Mouse (Mus musculus) liver, embryonic 14.5 days (tissue): ENCODE results near the gene Rbms3. TPM values are rescaled to one million over a fixed set of nuclear protein-coding genes. Genes with fewer than 3 reads are reported as not detected.

Experiments used
- ATAC-seq: fragments of 200-750 bp; cut with Nextera tagmentation; 2 replicates; pipeline ENCODE4 v1.8.0; 2017; ENCODE audit warnings: moderate number of reproducible peaks, mild to moderate bottlenecking, moderate library complexity; ENCODE audit not compliant: insufficient read depth
- DNase-seq, 3 experiments: peaks; one replicate each; pipeline ENCODE4 v3.0.0-alpha.2; 2012 to 2013; ENCODE audit warnings: low read depth in 3 of 3, low spot score in 3 of 3
- H3K27ac ChIP-seq: fragments of 300-500 bp; sonication (generic); 2 replicates; pipeline ENCODE4 v1.5.1; 2014; ENCODE audit warnings: moderate library complexity, mild to moderate bottlenecking, control low read depth, inconsistent platforms
- H3K27me3 ChIP-seq: fragments of 300-500 bp; sonication (generic); 2 replicates; pipeline ENCODE4 v1.6.1; 2014; ENCODE audit warnings: mild to moderate bottlenecking, low read length, moderate library complexity; ENCODE audit not compliant: control insufficient read depth, insufficient read depth
- H3K36me3 ChIP-seq: fragments of 300-500 bp; sonication (generic); replicated peaks from 2 replicates; pipeline ENCODE4 v1.6.1; 2014; ENCODE audit warnings: low read depth; ENCODE audit not compliant: control insufficient read depth, insufficient read depth
- H3K4me1 ChIP-seq, 2 experiments: fragments of 200-500 bp in 1 of 2; fragments of 300-500 bp in 1 of 2; sonication (generic) in 1 of 2; replicated peaks; 2 replicates each; pipeline ENCODE4 v1.6.1; 2012 to 2014; ENCODE audit warnings: antibody characterized with exemption in 1 of 2, inconsistent platforms in 1 of 2, low read length in 1 of 2; ENCODE audit not compliant: control insufficient read depth in 2 of 2, insufficient read depth in 2 of 2
- H3K4me2 ChIP-seq: fragments of 300-500 bp; sonication (generic); 2 replicates; pipeline ENCODE4 v1.6.1; 2014; ENCODE audit warnings: low read depth, mild to moderate bottlenecking, control low read depth, moderate library complexity
- H3K4me3 ChIP-seq, 2 experiments: fragments of 200-500 bp in 1 of 2; fragments of 300-500 bp in 1 of 2; sonication (generic) in 1 of 2; 2 replicates each; pipeline ENCODE4 v1.5.1; 2012 to 2014; ENCODE audit warnings: low read depth in 2 of 2, low read length in 2 of 2, mild to moderate bottlenecking in 2 of 2, control low read depth in 1 of 2, inconsistent platforms in 1 of 2, moderate library complexity in 1 of 2; ENCODE audit not compliant: insufficient read depth in 1 of 2
- H3K9ac ChIP-seq: fragments of 300-500 bp; sonication (generic); replicated peaks from 2 replicates; pipeline ENCODE4 v1.6.1; 2014; ENCODE audit warnings: mild to moderate bottlenecking, control low read depth, moderate library complexity
- H3K9me3 ChIP-seq: fragments of 300-500 bp; sonication (generic); 2 replicates; pipeline ENCODE4 v1.6.1; 2016; ENCODE audit warnings: low read length, mixed read lengths; ENCODE audit not compliant: control insufficient read depth
- CTCF ChIP-seq: IDR thresholded peaks from 2 replicates; pipeline ENCODE4 v1.5.1; 2016; ENCODE audit warnings: antibody characterized with exemption, low read depth, control low read depth
- EP300 ChIP-seq: IDR thresholded peaks from 2 replicates; pipeline ENCODE4 v1.6.1; 2016; ENCODE audit warnings: antibody characterized with exemption, low read depth
- WGBS: fragments of 180-500 bp; shearing (Covaris S2); extraction: QIAGEN DNeasy Blood & Tissue Kit; methylation state at CpG from one replicate; pipeline ENCODE4 v1.1.7; 2014; ENCODE audit not compliant: insufficient replicate concordance; 5-methylcytosine and 5-hydroxymethylcytosine counted together
- polyA plus RNA-seq, 2 experiments: library from polyadenylated mRNA; depleted of rRNA in 1 of 2; stranded (reverse) in 1 of 2; unstranded in 1 of 2; fragments of >200 nt; fragmentation: Nextera tagmentation in 1 of 2; extraction: Ambion mirVana in 1 of 2; gene quantifications; 2 replicates each; pipeline versions ENCODE4 v1.2.1 to v1.2.3; 2012 to 2014

The Rbms3 gene
- polyA plus RNA-seq, 2 experiments: 0.88 to 2.4 TPM

DNA sequence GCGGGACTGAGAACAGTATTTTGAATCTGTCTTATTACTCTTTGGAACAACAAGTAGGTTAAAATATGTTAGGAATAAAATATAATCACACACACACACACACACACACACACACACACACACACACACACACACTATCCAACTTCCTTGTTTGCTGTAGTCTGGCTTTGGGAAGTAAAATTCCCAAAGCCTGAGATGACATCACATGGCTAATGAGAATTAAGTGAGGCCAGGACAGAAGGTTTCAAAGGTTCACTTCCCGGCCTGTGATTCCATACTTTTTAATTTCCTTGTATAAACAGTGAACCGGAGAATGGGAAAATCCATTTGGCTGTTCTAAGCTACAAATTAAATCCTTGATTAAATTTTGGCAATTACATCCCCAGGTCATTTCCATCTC lies 752.9 kb downstream of the Rbms3 start:
- WGBS: 73% methylated on average over 3 of the region's 3 CpGs
- DNase-seq (no peak), ATAC-seq (no peak)
- peaks cover 16 to 24% of the 10 kb centered on the region in 2 experiments for H3K4me1 ChIP-seq
- no peaks in the 10 kb centered on the region for H3K27me3 ChIP-seq
- no peaks in the 10 kb centered on the region for H3K9me3 ChIP-seq
- H3K36me3 ChIP-seq: no peaks in the 10 kb centered on the region
- no peak overlapping the region for H3K27ac ChIP-seq
- H3K9ac ChIP-seq: no peak overlapping the region
- no peak overlapping the region for H3K4me3 ChIP-seq
- H3K4me2 ChIP-seq: no peak overlapping the region
- no peak for TF ChIP-seq EP300
- TF ChIP-seq CTCF: no peak

DNA sequence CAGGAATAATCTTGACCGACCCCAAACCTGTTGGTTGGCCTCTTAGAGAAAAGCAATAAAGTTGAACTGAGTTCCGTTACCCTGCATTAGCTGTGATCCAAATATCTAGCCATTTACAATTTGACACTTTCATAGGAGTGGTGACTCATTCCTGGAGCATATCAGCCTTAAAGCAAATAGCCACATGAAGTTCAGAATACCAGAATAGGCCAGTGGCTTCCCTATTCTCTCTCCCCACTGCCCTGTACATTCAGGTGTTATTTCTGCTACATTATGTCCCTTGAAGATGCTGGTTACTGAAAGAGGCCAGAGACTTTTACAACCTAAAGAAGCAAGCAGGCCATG lies 755.8 kb downstream of the Rbms3 start:
- Histone ChIP-seq H3K4me3 (peak overlapping the region in 1 of 2 experiments; percentile 42; a peak in 2 of 4 replicates), H3K4me1 (peaks cover 16 to 33% of the 10 kb centered on the region in 2 experiments), H3K9me3 (no peaks in the 10 kb centered on the region), H3K27ac (peak overlapping the region; percentile 95), H3K9ac (peak overlapping the region; percentile 1), H3K4me2 (peak overlapping the region; percentile 59), H3K36me3 (no peaks in the 10 kb centered on the region), H3K27me3 (no peaks in the 10 kb centered on the region)
- TF ChIP-seq EP300 (no peak), CTCF (no peak)
- no peak for ATAC-seq
- 15% methylated on average over 2 of the region's 2 CpGs for WGBS
- DNase-seq: no peak

DNA sequence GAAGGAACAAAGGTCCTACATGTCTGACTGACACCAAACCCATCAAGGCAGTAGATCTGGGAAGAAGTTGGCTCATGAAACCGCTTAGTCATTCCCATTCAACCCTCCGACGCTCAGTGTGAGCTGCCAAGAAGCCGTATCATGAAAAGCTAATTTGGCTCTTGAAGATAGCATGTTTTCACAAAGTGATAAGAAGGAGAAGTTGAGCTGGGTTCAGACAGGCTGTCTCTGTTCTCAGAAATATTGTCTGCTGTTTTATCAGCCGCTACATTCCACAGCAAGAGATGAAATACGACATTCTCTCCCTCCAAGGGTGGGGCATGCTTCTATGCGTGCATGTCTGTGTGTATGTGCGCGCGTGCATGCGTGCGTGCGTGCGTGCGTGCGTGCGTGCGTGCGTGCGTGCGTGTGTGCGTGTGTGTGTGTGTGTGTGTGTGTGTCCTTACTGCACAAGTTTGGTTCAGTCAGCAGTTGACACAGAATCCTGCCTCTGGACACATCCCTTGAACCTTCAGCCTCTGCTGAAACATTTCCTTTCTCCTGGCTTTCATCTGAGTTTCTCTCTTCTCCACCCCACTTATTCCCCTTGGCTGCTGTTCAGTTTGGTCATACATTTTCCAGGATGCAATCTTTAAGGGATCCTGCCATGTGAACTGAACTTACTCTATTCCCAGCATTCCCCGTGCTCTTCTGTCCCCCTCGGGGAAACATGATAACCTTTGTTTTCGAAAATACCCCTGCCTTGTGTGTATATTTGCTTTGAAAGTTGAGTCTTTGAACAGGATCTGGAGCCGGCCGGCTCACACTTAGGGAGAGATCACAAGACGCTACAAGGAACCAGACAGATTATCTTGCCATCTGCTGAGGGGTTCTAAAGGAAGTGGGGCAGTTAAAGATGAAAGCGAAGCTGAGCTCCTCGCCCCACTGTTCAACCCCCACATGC lies 756.4 kb downstream of the Rbms3 start:
- H3K4me3 ChIP-seq: peak overlapping the region; percentile 40 to 42
- no peaks in the 10 kb centered on the region for H3K9me3 ChIP-seq
- H3K27ac ChIP-seq: peak overlapping the region; percentile 95
- 16% methylated on average over 30 of the region's 30 CpGs for whole genome bisulfite sequencing
- peak; percentile 88 for TF ChIP-seq EP300
- TF ChIP-seq CTCF: no peak
- H3K4me1 ChIP-seq: peaks cover 16 to 33% of the 10 kb centered on the region in 2 experiments
- H3K9ac ChIP-seq: peak overlapping the region; percentile 24
- no peaks in the 10 kb centered on the region for H3K36me3 ChIP-seq
- H3K27me3 ChIP-seq: no peaks in the 10 kb centered on the region
- DNase-seq: peak; percentile 67 to 79 (median 73)
- ATAC-seq: peak; percentile 92
- H3K4me2 ChIP-seq: peak overlapping the region; percentile 59

DNA sequence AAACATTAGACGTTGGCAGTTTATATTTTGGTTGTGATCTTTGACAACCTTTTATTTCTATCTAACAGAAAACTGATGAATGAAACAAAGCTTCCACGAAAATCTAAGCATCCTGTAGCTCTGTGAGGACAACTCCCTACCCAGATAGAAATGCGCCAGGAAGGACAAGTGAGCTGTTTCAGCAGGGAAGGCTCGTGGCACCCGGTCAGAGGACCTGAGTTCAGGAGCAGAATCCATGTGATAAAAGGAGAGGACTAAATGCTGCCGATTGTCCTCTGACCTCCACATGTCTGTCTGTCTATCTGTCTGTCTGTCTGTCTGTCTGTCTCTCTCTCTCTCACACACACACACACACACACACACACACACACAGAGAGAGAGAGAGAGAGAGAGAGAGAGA lies 757.4 kb downstream of the Rbms3 start:
- Histone ChIP-seq H3K9ac (no peak overlapping the region), H3K27ac (peak overlapping the region; percentile 95), H3K4me2 (peak overlapping the region; percentile 59), H3K36me3 (no peaks in the 10 kb centered on the region), H3K4me1 (peaks cover 16 to 33% of the 10 kb centered on the region in 2 experiments), H3K9me3 (no peaks in the 10 kb centered on the region), H3K27me3 (no peaks in the 10 kb centered on the region), H3K4me3 (no peak overlapping the region)
- 39% methylated on average over 6 of the region's 6 CpGs for WGBS
- TF ChIP-seq EP300: no peak
- TF ChIP-seq CTCF: no peak
- DNase-seq (no peak), ATAC-seq (no peak)

DNA sequence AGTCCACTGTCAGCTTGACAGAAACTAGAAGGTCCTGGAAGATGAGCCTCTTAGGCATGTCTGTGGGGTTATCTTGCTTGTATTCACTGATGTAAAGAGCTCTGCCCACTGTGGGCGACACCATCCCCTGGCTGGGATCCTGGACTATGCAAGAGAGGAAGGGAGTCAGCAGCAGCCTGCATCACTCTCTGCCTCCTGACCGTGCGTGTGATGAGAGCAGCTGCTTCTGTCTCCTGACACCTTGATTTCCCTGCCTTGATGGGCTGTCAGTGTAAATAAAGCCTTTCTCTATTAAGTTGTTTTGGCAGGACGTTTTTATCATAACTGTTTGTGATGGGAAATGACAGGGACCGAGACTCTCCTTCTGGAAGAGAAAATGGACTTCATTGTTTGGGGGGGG lies 758.1 kb downstream of the Rbms3 start:
- DNase-seq: no peak
- H3K4me2 ChIP-seq: no peak overlapping the region
- no peaks in the 10 kb centered on the region for H3K27me3 ChIP-seq
- no peak overlapping the region for H3K27ac ChIP-seq
- no peaks in the 10 kb centered on the region for H3K9me3 ChIP-seq
- no peak overlapping the region for H3K9ac ChIP-seq
- WGBS: 79% methylated on average over 5 of the region's 5 CpGs
- no peaks in the 10 kb centered on the region for H3K36me3 ChIP-seq
- H3K4me1 ChIP-seq: peaks cover 20 to 38% of the 10 kb centered on the region in 2 experiments
- H3K4me3 ChIP-seq: no peak overlapping the region
- no peak for ATAC-seq
- no peak for TF ChIP-seq EP300
